Mouse (Mus musculus) kidney, adult 2 months (tissue): ENCODE measurements around the gene Nav2. TPM values are rescaled to one million over a fixed set of nuclear protein-coding genes. Genes with fewer than 3 reads are reported as not detected.

ENCODE experiments used
- DNase-seq: peaks from one replicate; pipeline ENCODE4 v3.0.0; 2021
- H3K27ac ChIP-seq: fragments of 200-500 bp; 2 replicates; pipeline ENCODE4 v1.5.1; 2012; ENCODE audit warnings: low read depth, low read length, control low read depth, inconsistent platforms; ENCODE audit not compliant: insufficient read depth
- H3K27me3 ChIP-seq: fragments of 200-500 bp; replicated peaks from 2 replicates; pipeline ENCODE4 v1.6.1; 2012; ENCODE audit warnings: mild to moderate bottlenecking, moderate library complexity, low read length, inconsistent platforms; ENCODE audit not compliant: control insufficient read depth, insufficient read depth
- H3K36me3 ChIP-seq: fragments of 200-500 bp; 2 replicates; pipeline ENCODE4 v1.6.1; 2012; ENCODE audit warnings: mild to moderate bottlenecking, moderate library complexity, low read length, inconsistent platforms; ENCODE audit not compliant: control insufficient read depth, insufficient read depth
- H3K4me1 ChIP-seq: fragments of 200-500 bp; 2 replicates; pipeline ENCODE4 v1.6.1; 2011; ENCODE audit warnings: low read length; ENCODE audit not compliant: control insufficient read depth, insufficient read depth
- H3K4me3 ChIP-seq: fragments of 200-500 bp; 2 replicates; pipeline ENCODE4 v1.5.1; 2011; ENCODE audit warnings: mild to moderate bottlenecking, low read depth, low read length, control low read depth; ENCODE audit not compliant: insufficient read depth
- CTCF ChIP-seq: fragments of 200-500 bp; conservative IDR thresholded peaks from 2 replicates; pipeline ENCODE4 v1.5.1; 2011; ENCODE audit warnings: low read depth, mild to moderate bottlenecking, control low read depth, low read length, moderate library complexity, mixed read lengths; ENCODE audit not compliant: insufficient read depth, insufficient read length
- POLR2A ChIP-seq: fragments of 200-500 bp; IDR thresholded peaks from one replicate; pipeline ENCODE4 v1.6.1; 2011; ENCODE audit warnings: low read depth, low read length, control low read depth
- WGBS: fragments of 180-500 bp; shearing (Covaris S2); methylation state at CpG from one replicate; pipeline ENCODE4 v1.1.7; 2018; 5-methylcytosine and 5-hydroxymethylcytosine counted together
- polyA plus RNA-seq: library from polyadenylated mRNA; depleted of rRNA; stranded (reverse); fragments of >200 nt; gene quantifications from 2 replicates; pipeline ENCODE4 v1.2.3, GENCODE M21; 2012

The Nav2 gene
- polyA plus RNA-seq, 1 experiment = 18.3 TPM

- H3K36me3 ChIP-seq = no peaks in the 10 kb centered on the region
- peak; percentile 85 for DNase-seq
- 27% methylated on average over 16 of the region's 16 CpGs for WGBS
- no peaks in the 10 kb centered on the region; the same call in 1 of the 2 replicates for H3K4me1 ChIP-seq
- H3K4me3 ChIP-seq = no peak overlapping the region
- H3K27ac ChIP-seq = no peak overlapping the region
- TF ChIP-seq CTCF (peak; percentile 94), POLR2A (no peak)
- no peaks in the 10 kb centered on the region for H3K27me3 ChIP-seq
Measured at GRCm38 (mm10) chr7:49272445-49273439, 364.2 kb downstream of the Nav2 start.

- H3K4me1 ChIP-seq = no peaks in the 10 kb centered on the region; the same call in 1 of the 2 replicates
- H3K27me3 ChIP-seq = no peaks in the 10 kb centered on the region
- no peaks in the 10 kb centered on the region for H3K36me3 ChIP-seq
- H3K27ac ChIP-seq = no peak overlapping the region
- 90% methylated on average over 13 of the region's 13 CpGs for WGBS
- TF ChIP-seq CTCF (no peak), POLR2A (no peak)
- H3K4me3 ChIP-seq = no peak overlapping the region
- DNase-seq = no peak
Measured at GRCm38 (mm10) chr7:49273907-49274656, 365.6 kb downstream of the Nav2 start.

GRCm38 (mm10) chr7:49274676-49275075, 366.2 kb downstream of the Nav2 start:
- no peaks in the 10 kb centered on the region; the same call in 1 of the 2 replicates for H3K4me1 ChIP-seq
- H3K4me3 ChIP-seq = no peak overlapping the region
- no peak for TF ChIP-seq POLR2A
- TF ChIP-seq CTCF = no peak
- no peaks in the 10 kb centered on the region for H3K27me3 ChIP-seq
- DNase-seq = no peak
- no peak overlapping the region for H3K27ac ChIP-seq
- WGBS = 78% methylated on average over 8 of the region's 8 CpGs
- H3K36me3 ChIP-seq = no peaks in the 10 kb centered on the region

- no peak overlapping the region for H3K27ac ChIP-seq
- no peaks in the 10 kb centered on the region for H3K27me3 ChIP-seq
- WGBS = 66% methylated on average over 8 of the region's 8 CpGs
- H3K36me3 ChIP-seq = no peaks in the 10 kb centered on the region
- TF ChIP-seq CTCF (no peak), POLR2A (no peak)
- DNase-seq = no peak
- no peaks in the 10 kb centered on the region; the same call in 1 of the 2 replicates for H3K4me1 ChIP-seq
- no peak overlapping the region for H3K4me3 ChIP-seq
Measured at GRCm38 (mm10) chr7:49276163-49276562, 367.6 kb downstream of the Nav2 start.

GRCm38 (mm10) chr7:49277685-49278084, 369.2 kb downstream of the Nav2 start:
- Histone ChIP-seq H3K27me3 (no peaks in the 10 kb centered on the region), H3K27ac (no peak overlapping the region), H3K4me3 (no peak overlapping the region), H3K4me1 (no peaks in the 10 kb centered on the region; the same call in 1 of the 2 replicates), H3K36me3 (no peaks in the 10 kb centered on the region)
- DNase-seq = no peak
- no peak for TF ChIP-seq POLR2A
- no peak for TF ChIP-seq CTCF
- WGBS = 67% methylated on average over 4 of the region's 4 CpGs

GRCm38 (mm10) chr7:49278531-49278930, 370.0 kb downstream of the Nav2 start:
- no peak for DNase-seq
- Histone ChIP-seq H3K27ac (no peak overlapping the region), H3K4me3 (no peak overlapping the region), H3K36me3 (no peaks in the 10 kb centered on the region), H3K27me3 (no peaks in the 10 kb centered on the region), H3K4me1 (no peaks in the 10 kb centered on the region)
- TF ChIP-seq POLR2A = no peak
- TF ChIP-seq CTCF = no peak
- WGBS = 66% methylated on average over 2 of the region's 2 CpGs

GRCm38 (mm10) chr7:49280427-49280826, 371.9 kb downstream of the Nav2 start:
- Histone ChIP-seq H3K27me3 (no peaks in the 10 kb centered on the region), H3K36me3 (no peaks in the 10 kb centered on the region), H3K4me1 (no peaks in the 10 kb centered on the region), H3K4me3 (no peak overlapping the region), H3K27ac (no peak overlapping the region)
- DNase-seq = no peak
- TF ChIP-seq CTCF (no peak), POLR2A (no peak)
- 48% methylated on average over 5 of the region's 5 CpGs for WGBS
